ENCODE assay signal across 9 mouse cellular contexts in genomic region chr13:59840429-59841169, GRCm38 (mm10). TPM values are rescaled to one million over a fixed set of nuclear protein-coding genes. Genes with fewer than 3 reads are reported as not detected.
DNase-seq lines count a peak whose midpoint lies in the region; ATAC-seq and TF ChIP-seq lines count a peak whose summit lies in the region.
"Had no signal": no experiment of that assay in that cellular context is flagged by ENCODE, and none has a peak within 500 bp of the region (broad histone marks: within the 10 kb centered on the region; RNA-seq: fewer than 3 reads in every experiment).

No protein-coding gene starts in this region.

- DNase-seq in A20 (ENCODE audit: low read depth, low spot score): peak; percentile 87
- peak; percentile 81 to 93 for DNase-seq in adrenal gland, adult (ENCODE audit: inconsistent age in 2 of 2, low spot score in 1 of 2)
- peak; percentile 43 to 72 for DNase-seq in gastrocnemius, postnatal 36 days
- DNase-seq in kidney, postnatal 10 days: peak; percentile 92
- DNase-seq in liver, embryonic 13.5 days: peak; percentile 82

- H3K4me2 ChIP-seq in liver, embryonic 13.5 days: no peak overlapping the region
- no peak overlapping the region for H3K4me2 ChIP-seq in neural tube, embryonic 12.5 days (replicated peaks)
- H3K4me2 ChIP-seq in stomach, embryonic 16.5 days (ENCODE audit: low read depth, low read length): no peak overlapping the region

- intact Hi-C loops in gastrocnemius, postnatal 36 days (cut with DNase I): loop anchor here (5.0 kb wide), 1 partner anchor 627 kb away; no protein-coding TSS in a partner anchor

- H3K9me3 ChIP-seq in liver, embryonic 13.5 days (replicated peaks): no peaks in the 10 kb centered on the region
- no peaks in the 10 kb centered on the region for H3K9me3 ChIP-seq in neural tube, embryonic 12.5 days
- no peaks in the 10 kb centered on the region for H3K9me3 ChIP-seq in stomach, embryonic 16.5 days (replicated peaks; ENCODE audit: control insufficient read depth, low read length)

- no peaks in the 10 kb centered on the region for H3K27me3 ChIP-seq in liver, embryonic 13.5 days
- H3K27me3 ChIP-seq in neural tube, embryonic 12.5 days (replicated peaks): no peaks in the 10 kb centered on the region
- no peaks in the 10 kb centered on the region for H3K27me3 ChIP-seq in stomach, embryonic 16.5 days (ENCODE audit: control insufficient read depth, insufficient read depth, low read length)

- WGBS in liver, embryonic 13.5 days (ENCODE audit: insufficient replicate concordance): 61% methylated on average over 11 of the region's 11 CpGs
- WGBS in neural tube, embryonic 12.5 days: 77% methylated on average over 11 of the region's 11 CpGs
- 74% methylated on average over 11 of the region's 11 CpGs for WGBS in stomach, embryonic 16.5 days

- peak; percentile 100 for TF ChIP-seq CTCF in cortical plate, adult 2 months (IDR thresholded peaks at IDR 0.05; ENCODE audit: extremely low read depth, insufficient read depth, low read length)

- no peaks in the 10 kb centered on the region for H3K36me3 ChIP-seq in liver, embryonic 13.5 days
- H3K36me3 ChIP-seq in neural tube, embryonic 12.5 days: no peaks in the 10 kb centered on the region
- no peaks in the 10 kb centered on the region for H3K36me3 ChIP-seq in stomach, embryonic 16.5 days (ENCODE audit: control insufficient read depth, insufficient read depth, low read length)

- no peaks in the 10 kb centered on the region for H3K4me1 ChIP-seq in cortical plate, adult 2 months (ENCODE audit: control insufficient read depth, insufficient read depth, low read length)
- H3K4me1 ChIP-seq in liver, embryonic 13.5 days (replicated peaks): peaks cover 41% of the 10 kb centered on the region
- no peaks in the 10 kb centered on the region for H3K4me1 ChIP-seq in neural tube, embryonic 12.5 days
- peaks cover 8% of the 10 kb centered on the region; the same call in 1 of the 2 replicates for H3K4me1 ChIP-seq in stomach, embryonic 16.5 days (ENCODE audit: control insufficient read depth, insufficient read depth, low read length)

- no peak for TF ChIP-seq POLR2A in cortical plate, adult 2 months (IDR thresholded peaks at IDR 0.05; ENCODE audit: extremely low read depth, insufficient read depth, low read length)

- H3K9ac ChIP-seq in liver, embryonic 13.5 days: no peak overlapping the region
- H3K9ac ChIP-seq in neural tube, embryonic 12.5 days: no peak overlapping the region
- no peak overlapping the region for H3K9ac ChIP-seq in stomach, embryonic 16.5 days (ENCODE audit: low read length)

- peak; percentile 64 for ATAC-seq in liver, embryonic 13.5 days (ENCODE audit: low read depth)
- ATAC-seq in neural tube, embryonic 12.5 days (ENCODE audit: low FRiP score, low read depth): peak; percentile 54; the same call in 1 of the 2 replicates
- ATAC-seq in stomach, embryonic 16.5 days (ENCODE audit: insufficient read depth, low FRiP score): 0 out of 2 replicates have a peak, but pooled peaks have one; percentile 48

- H3K27ac ChIP-seq in cortical plate, adult 2 months (ENCODE audit: insufficient read depth, low read length): no peak overlapping the region
- peak overlapping the region; percentile 59; the same call in 1 of the 2 replicates for H3K27ac ChIP-seq in liver, embryonic 13.5 days
- no peak overlapping the region for H3K27ac ChIP-seq in neural tube, embryonic 12.5 days
- no peak overlapping the region for H3K27ac ChIP-seq in stomach, embryonic 16.5 days (ENCODE audit: low read length)

- no peak overlapping the region for H3K4me3 ChIP-seq in cortical plate, adult 2 months (ENCODE audit: insufficient read depth, low read length)
- no peak overlapping the region for H3K4me3 ChIP-seq in liver, embryonic 13.5 days (replicated peaks)
- no peak overlapping the region for H3K4me3 ChIP-seq in neural tube, embryonic 12.5 days
- no peak overlapping the region for H3K4me3 ChIP-seq in stomach, embryonic 16.5 days (replicated peaks; ENCODE audit: low read length)
- H3K4me3 ChIP-seq: erythroblast, embryonic 14.5 days had no signal

RNA-seq across cellular contexts. Expression of gene Tut7, which starts 17.7 kb away (rescaled TPM):
- 36.6 and 39.0 TPM in 2 replicates for polyA plus RNA-seq in cortical plate, adult 2 months (2012; rRNA removed)
- 10 to 100 TPM; 31.2 to 33.6 TPM for total RNA-seq in gastrocnemius, postnatal 36 days (2021)
- 54.4 and 61.8 TPM in 2 replicates for polyA plus RNA-seq in liver, embryonic 13.5 days (2015; fragmentation: Nextera tagmentation; extraction: Ambion mirVana)
- 55.2 and 61.7 TPM in 2 replicates for polyA plus RNA-seq in neural tube, embryonic 12.5 days (2016; fragmentation: Nextera tagmentation; extraction: Ambion mirVana)
- polyA plus RNA-seq in stomach, embryonic 16.5 days (2015; fragmentation: Nextera tagmentation; extraction: Ambion mirVana): 52.4 and 52.9 TPM in 2 replicates

RNA-seq across cellular contexts. Expression of gene Gm49354, which starts 58.6 kb away (rescaled TPM):
- not detected in 2 replicates for polyA plus RNA-seq in cortical plate, adult 2 months (2012; rRNA removed)
- not detected for total RNA-seq in gastrocnemius, postnatal 36 days (2021)
- not detected in 2 replicates for polyA plus RNA-seq in liver, embryonic 13.5 days (2015; fragmentation: Nextera tagmentation; extraction: Ambion mirVana)
- polyA plus RNA-seq in neural tube, embryonic 12.5 days (2016; fragmentation: Nextera tagmentation; extraction: Ambion mirVana): not detected in 2 replicates
- polyA plus RNA-seq in stomach, embryonic 16.5 days (2015; fragmentation: Nextera tagmentation; extraction: Ambion mirVana): not detected in 2 replicates
